Mouse (Mus musculus): Measurements from ENCODE around the gene Elfn1.

- TF ChIP-seq GATA1 (IDR thresholded peaks at IDR 0.05; ENCODE audit: borderline replicate concordance, low read length) (no peak), CTCF (IDR thresholded peaks at IDR 0.05; ENCODE audit: low read depth, low read length) (no peak), TAL1 (conservative IDR thresholded peaks at IDR 0.05; ENCODE audit: low read depth, low read length) (no peak), POLR2AphosphoS5 (IDR thresholded peaks at IDR 0.05; ENCODE audit: insufficient replicate concordance, low read depth, low read length) (no peak)
Measured at GRCm38 (mm10) chr5:139877563-139877962, 30.2 kb upstream of the Elfn1 start.
